Mouse (Mus musculus) heart, postnatal 0 days (tissue): ENCODE data around the gene Srgap1. TPM values are rescaled to one million over a fixed set of nuclear protein-coding genes. Genes with fewer than 3 reads are reported as not detected.

Source experiments
- ATAC-seq: fragments of 200-750 bp; cut with Nextera tagmentation; 2 replicates; pipeline ENCODE4 v1.8.0; 2017; ENCODE audit warnings: low read depth, moderate number of reproducible peaks, moderate library complexity; ENCODE audit not compliant: insufficient read depth
- DNase-seq: peaks from one replicate; pipeline ENCODE4 v3.0.0-alpha.2; 2016; ENCODE audit warnings: low spot score
- H3K27ac ChIP-seq: fragments of 300-500 bp; sonication (generic); 2 replicates; pipeline ENCODE4 v1.5.1; 2014; ENCODE audit warnings: low read depth, mild to moderate bottlenecking
- H3K27me3 ChIP-seq: fragments of 300-500 bp; sonication (generic); 2 replicates; pipeline ENCODE4 v1.6.1; 2014; ENCODE audit warnings: low read length, mixed read lengths; ENCODE audit not compliant: control insufficient read depth, insufficient read depth
- H3K36me3 ChIP-seq: fragments of 300-500 bp; sonication (generic); replicated peaks from 2 replicates; pipeline ENCODE4 v1.6.1; 2014; ENCODE audit warnings: low read length, mixed read lengths; ENCODE audit not compliant: control insufficient read depth, insufficient read depth
- H3K4me1 ChIP-seq: fragments of 300-500 bp; sonication (generic); 2 replicates; pipeline ENCODE4 v1.6.1; 2014; ENCODE audit warnings: antibody characterized with exemption; ENCODE audit not compliant: control insufficient read depth, insufficient read depth
- H3K4me2 ChIP-seq: fragments of 300-500 bp; sonication (generic); 2 replicates; pipeline ENCODE4 v1.6.1; 2014; ENCODE audit warnings: low read depth, mild to moderate bottlenecking, low read length, moderate library complexity
- H3K4me3 ChIP-seq: fragments of 300-500 bp; sonication (generic); 2 replicates; pipeline ENCODE4 v1.5.1; 2014; ENCODE audit warnings: low read depth, low read length
- H3K9ac ChIP-seq: fragments of 300-500 bp; sonication (generic); replicated peaks from 2 replicates; pipeline ENCODE4 v1.6.1; 2014; ENCODE audit warnings: low read depth, low read length, mixed read lengths
- H3K9me3 ChIP-seq: fragments of 300-500 bp; sonication (generic); replicated peaks from 2 replicates; pipeline ENCODE4 v1.6.1; 2016; ENCODE audit warnings: low read length; ENCODE audit not compliant: control insufficient read depth
- CTCF ChIP-seq: IDR thresholded peaks from 2 replicates; pipeline ENCODE4 v1.5.1; 2016; ENCODE audit warnings: antibody characterized with exemption, control low read depth, low read depth
- EP300 ChIP-seq: IDR thresholded peaks from 2 replicates; pipeline ENCODE4 v1.6.1; 2016; ENCODE audit warnings: antibody characterized with exemption, low read depth
- WGBS: fragments of 180-500 bp; shearing (Covaris S2); extraction: QIAGEN DNeasy Blood & Tissue Kit; methylation state at CpG from one replicate; pipeline ENCODE4 v1.1.7; 2014; 5-methylcytosine and 5-hydroxymethylcytosine counted together
- polyA plus RNA-seq: library from polyadenylated mRNA; unstranded; fragments of >200 nt; fragmentation: Nextera tagmentation; extraction: Ambion mirVana; gene quantifications from 2 replicates; pipeline ENCODE4 v1.2.1, GENCODE M21; 2015
- total RNA-seq: library from RNA; depleted of rRNA; stranded (reverse); fragments of >200 nt; gene quantifications from 2 replicates; pipeline ENCODE4 v1.2.3, GENCODE M21; 2014; ENCODE audit warnings: low replicate concordance

Srgap1 gene
- total and polyA plus RNA-seq, 2 experiments from 2014 or later: 3.4 to 5.0 TPM

GRCm38 (mm10) chr10:121833443-121833842, 213.7 kb downstream of the Srgap1 start:
- no peak overlapping the region for H3K27ac ChIP-seq
- ATAC-seq (no peak), DNase-seq (no peak)
- no peaks in the 10 kb centered on the region for H3K9me3 ChIP-seq
- no peak for TF ChIP-seq EP300
- TF ChIP-seq CTCF: peak; percentile 26
- WGBS: 87% methylated on average over 5 of the region's 5 CpGs
- H3K36me3 ChIP-seq: no peaks in the 10 kb centered on the region
- no peak overlapping the region for H3K4me3 ChIP-seq
- 0 out of 2 replicates have a peak, but pooled peaks cover 4% of the 10 kb centered on the region for H3K4me1 ChIP-seq
- H3K9ac ChIP-seq: no peak overlapping the region
- no peaks in the 10 kb centered on the region for H3K27me3 ChIP-seq
- H3K4me2 ChIP-seq: no peak overlapping the region

DNA sequence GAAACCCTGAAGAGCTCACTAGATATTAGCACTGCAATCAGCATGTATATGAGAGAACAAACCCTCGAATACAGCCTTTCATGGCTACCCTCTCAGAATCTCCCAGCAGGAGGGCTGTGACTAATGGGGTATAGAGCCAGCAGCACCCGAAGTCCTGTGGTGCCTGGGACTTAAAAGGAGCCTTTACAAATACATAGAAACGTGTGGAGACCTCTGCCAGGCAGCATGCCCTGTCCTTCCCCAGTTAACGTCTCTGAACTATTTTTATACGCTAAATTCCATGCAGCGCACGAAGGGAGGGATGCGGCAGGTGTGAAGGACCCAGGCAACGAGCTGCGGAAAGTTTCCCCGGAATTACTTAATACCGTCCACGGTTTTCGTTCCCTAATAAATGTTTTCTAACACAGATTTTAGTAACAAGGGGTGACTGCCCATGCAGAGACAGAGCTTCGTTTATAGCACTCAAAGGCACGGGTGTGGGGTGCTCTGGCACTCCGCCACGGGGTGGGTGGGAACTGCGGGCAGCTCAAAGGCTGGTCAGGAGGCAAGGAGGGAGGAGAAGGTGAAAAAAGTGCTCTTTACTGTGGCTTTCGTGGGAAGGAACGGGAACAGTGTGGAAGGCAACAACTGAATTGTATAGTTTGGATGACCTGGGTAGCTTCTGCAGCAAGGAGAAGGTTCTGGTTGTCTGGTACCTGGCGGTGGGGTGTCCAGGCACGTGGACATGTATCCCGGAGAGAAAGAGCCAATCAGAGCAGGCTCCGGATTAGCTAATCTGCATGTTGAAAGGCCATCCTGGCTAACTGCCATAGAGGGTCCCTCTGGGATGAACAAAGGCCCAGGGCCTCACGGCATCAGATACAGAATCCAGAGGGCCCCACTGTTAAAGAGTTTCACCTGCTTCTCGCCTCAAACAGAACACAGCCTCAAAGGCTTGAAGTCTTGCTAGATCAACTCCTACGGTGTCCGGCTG, 216.5 kb downstream of the Srgap1 start:
- 0 out of 2 replicates have a peak overlapping the region, but pooled peaks have one; percentile 16 for H3K4me2 ChIP-seq
- H3K36me3 ChIP-seq: peaks cover 1% of the 10 kb centered on the region; the same call in 1 of the 2 replicates
- TF ChIP-seq EP300 (no peak), CTCF (no peak)
- H3K9me3 ChIP-seq: no peaks in the 10 kb centered on the region
- H3K27me3 ChIP-seq: no peaks in the 10 kb centered on the region
- WGBS: 54% methylated on average over 29 of the region's 29 CpGs
- H3K9ac ChIP-seq: no peak overlapping the region
- H3K4me3 ChIP-seq: no peak overlapping the region
- H3K4me1 ChIP-seq: no peaks in the 10 kb centered on the region
- 0 out of 2 replicates have a peak, but pooled peaks have one; percentile 11 for ATAC-seq
- no peak for DNase-seq
- H3K27ac ChIP-seq: no peak overlapping the region

GRCm38 (mm10) chr10:121829800-121830303, 217.3 kb downstream of the Srgap1 start:
- Histone ChIP-seq H3K36me3 (peaks cover 7% of the 10 kb centered on the region; the same call in 1 of the 2 replicates), H3K27ac (no peak overlapping the region), H3K9me3 (no peaks in the 10 kb centered on the region), H3K27me3 (no peaks in the 10 kb centered on the region), H3K4me2 (0 out of 2 replicates have a peak overlapping the region, but pooled peaks have one; percentile 16), H3K4me1 (no peaks in the 10 kb centered on the region), H3K4me3 (no peak overlapping the region), H3K9ac (no peak overlapping the region)
- no peak for ATAC-seq
- TF ChIP-seq EP300 (no peak), CTCF (no peak)
- DNase-seq: no peak
- 76% methylated on average over 5 of the region's 5 CpGs for WGBS

DNA sequence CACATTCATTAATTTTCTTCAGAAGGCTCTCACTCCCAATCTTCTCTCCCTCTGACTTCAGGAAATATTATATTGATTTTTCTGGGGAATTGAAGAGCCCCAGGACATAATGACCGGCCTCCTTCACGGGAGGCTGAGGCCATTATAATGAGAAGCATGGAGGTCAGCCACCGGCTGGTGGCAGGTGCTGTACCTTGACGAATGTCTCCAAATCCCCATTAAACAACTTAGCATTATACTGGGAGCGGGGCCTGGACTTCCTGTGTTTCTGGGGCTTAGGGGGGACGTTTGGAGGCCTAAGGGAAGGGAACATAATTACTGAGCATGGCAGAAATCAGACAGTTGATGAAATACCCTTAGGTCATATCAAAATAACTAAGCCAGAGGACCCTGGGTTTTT, 218.1 kb downstream of the Srgap1 start:
- no peak overlapping the region for H3K4me3 ChIP-seq
- H3K36me3 ChIP-seq: peaks cover 7% of the 10 kb centered on the region; the same call in 1 of the 2 replicates
- no peak overlapping the region for H3K27ac ChIP-seq
- DNase-seq (no peak), ATAC-seq (no peak)
- H3K4me1 ChIP-seq: no peaks in the 10 kb centered on the region
- TF ChIP-seq EP300 (no peak), CTCF (no peak)
- no peaks in the 10 kb centered on the region for H3K9me3 ChIP-seq
- H3K4me2 ChIP-seq: no peak overlapping the region
- 84% methylated on average over 6 of the region's 6 CpGs for WGBS
- no peaks in the 10 kb centered on the region for H3K27me3 ChIP-seq
- no peak overlapping the region for H3K9ac ChIP-seq

- no peaks in the 10 kb centered on the region for H3K27me3 ChIP-seq
- 52% methylated on average over 5 of the region's 5 CpGs for WGBS
- no peaks in the 10 kb centered on the region for H3K4me1 ChIP-seq
- no peaks in the 10 kb centered on the region for H3K9me3 ChIP-seq
- no peak overlapping the region for H3K4me3 ChIP-seq
- H3K36me3 ChIP-seq: peaks cover 15% of the 10 kb centered on the region
- no peak overlapping the region for H3K9ac ChIP-seq
- no peak overlapping the region for H3K4me2 ChIP-seq
- DNase-seq (no peak), ATAC-seq (no peak)
- TF ChIP-seq EP300 (no peak), CTCF (no peak)
- no peak overlapping the region for H3K27ac ChIP-seq
These were observed 224.4 kb downstream of the Srgap1 start for GRCm38 (mm10) chr10:121822674-121823073.
